Mouse (Mus musculus) layer of hippocampus, postnatal 14 days (tissue): ENCODE measurements around the gene Tmem209. TPM values are rescaled to one million over a fixed set of nuclear protein-coding genes. Genes with fewer than 3 reads are reported as not detected.

ENCODE experiments used
- DNase-seq, 2 experiments: peaks; one replicate each; pipeline ENCODE4 v3.0.0; 2021 to 2022; ENCODE audit warnings: low spot score in 2 of 2, mixed read lengths in 1 of 2
- total RNA-seq, 2 experiments: library from RNA; stranded (reverse); gene quantifications; 2 replicates each; pipeline ENCODE4 v1.2.3; 2021

Gene Tmem209
- total RNA-seq, 2 experiments from 2014 or later = 17.3 to 18.0 TPM

DNA sequence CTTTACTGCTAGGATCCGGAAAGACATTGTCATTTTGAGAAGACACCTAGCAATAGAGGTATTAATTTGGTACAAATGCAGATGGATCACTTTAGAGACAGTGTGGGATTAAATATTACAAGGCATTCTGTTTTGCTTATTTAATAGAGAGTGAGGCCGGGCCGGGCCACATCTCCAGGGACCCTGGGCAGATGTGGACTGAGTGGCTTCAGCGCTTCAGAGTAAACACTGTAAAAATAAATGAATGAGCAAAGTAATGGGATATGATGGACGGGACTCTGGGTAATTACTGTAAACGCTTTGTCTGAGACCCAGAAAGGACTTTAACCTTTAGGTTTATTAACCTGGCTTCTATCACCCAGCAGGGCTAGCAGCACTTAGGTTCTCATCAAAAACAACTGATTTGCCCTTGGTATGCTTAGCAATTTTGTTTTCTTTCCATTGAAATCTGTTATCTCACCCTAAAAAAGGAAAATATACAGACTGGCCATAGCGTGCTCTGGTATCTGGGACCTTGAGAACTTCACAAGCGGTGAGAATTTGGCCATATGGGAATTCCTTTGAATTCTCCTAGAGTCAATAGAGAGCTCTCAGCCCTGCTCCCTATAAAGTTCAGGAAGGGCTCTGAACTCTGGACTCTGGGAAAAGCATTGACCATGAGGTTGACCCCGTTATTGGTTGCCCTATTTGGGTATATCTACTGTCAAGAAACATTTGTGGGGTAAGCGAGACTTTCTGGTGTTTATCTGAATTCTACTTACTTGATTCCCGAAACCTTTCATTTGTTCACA is 31.6 kb upstream of the Tmem209 start, which contains the start of gene Cpa2:
Gene Cpa2, plus strand, starts transcription at position 574 of the 791 bp plus-strand sequence.
- no peak for DNase-seq

DNA sequence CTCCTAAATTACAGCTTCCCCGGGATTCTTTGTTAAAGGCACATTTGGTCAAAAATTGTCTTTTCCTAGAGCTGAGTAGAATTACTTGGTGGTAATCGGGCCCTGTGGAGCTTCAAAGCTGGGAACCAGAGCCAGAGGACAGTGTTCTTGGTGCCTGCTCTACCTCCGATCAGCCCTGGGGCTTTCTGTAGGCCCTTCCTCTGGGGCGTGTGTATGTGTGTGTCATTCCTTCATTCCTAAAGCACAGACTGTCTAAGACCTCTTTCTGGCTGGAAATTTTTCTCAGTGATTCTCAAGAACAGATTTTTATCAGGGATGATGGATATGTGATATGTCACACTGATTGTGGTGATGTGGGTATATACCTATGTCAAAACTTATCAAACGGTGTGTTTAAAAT is 29.2 kb upstream of the Tmem209 start:
- DNase-seq = no peak

DNA sequence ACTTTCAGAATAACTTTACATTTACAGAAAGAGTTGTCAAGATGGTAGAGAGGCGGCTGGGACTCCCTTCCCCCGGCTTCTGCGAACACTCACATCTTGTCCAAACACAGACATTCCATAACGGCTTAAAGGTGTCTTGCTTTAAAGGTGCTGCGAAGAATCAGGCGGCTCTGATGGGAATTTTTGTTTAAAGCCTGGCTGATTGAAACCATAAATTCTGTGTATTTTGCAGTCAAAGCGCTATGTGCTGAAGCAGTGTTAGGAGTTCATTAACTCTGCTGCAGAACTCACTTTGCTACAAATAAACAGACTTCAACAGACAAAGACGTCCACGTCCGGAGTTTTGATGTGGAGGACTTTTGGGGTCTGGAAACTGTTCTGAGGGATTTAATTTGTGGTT is 28.7 kb upstream of the Tmem209 start:
- no peak for DNase-seq

- no peak for DNase-seq
Measured at GRCm38 (mm10) chr6:30535340-30535739, 25.8 kb upstream of the Tmem209 start.

GRCm38 (mm10) chr6:30528800-30529199 is 19.2 kb upstream of the Tmem209 start:
- peak in 1 of 2 experiments; percentile 28 for DNase-seq

DNA sequence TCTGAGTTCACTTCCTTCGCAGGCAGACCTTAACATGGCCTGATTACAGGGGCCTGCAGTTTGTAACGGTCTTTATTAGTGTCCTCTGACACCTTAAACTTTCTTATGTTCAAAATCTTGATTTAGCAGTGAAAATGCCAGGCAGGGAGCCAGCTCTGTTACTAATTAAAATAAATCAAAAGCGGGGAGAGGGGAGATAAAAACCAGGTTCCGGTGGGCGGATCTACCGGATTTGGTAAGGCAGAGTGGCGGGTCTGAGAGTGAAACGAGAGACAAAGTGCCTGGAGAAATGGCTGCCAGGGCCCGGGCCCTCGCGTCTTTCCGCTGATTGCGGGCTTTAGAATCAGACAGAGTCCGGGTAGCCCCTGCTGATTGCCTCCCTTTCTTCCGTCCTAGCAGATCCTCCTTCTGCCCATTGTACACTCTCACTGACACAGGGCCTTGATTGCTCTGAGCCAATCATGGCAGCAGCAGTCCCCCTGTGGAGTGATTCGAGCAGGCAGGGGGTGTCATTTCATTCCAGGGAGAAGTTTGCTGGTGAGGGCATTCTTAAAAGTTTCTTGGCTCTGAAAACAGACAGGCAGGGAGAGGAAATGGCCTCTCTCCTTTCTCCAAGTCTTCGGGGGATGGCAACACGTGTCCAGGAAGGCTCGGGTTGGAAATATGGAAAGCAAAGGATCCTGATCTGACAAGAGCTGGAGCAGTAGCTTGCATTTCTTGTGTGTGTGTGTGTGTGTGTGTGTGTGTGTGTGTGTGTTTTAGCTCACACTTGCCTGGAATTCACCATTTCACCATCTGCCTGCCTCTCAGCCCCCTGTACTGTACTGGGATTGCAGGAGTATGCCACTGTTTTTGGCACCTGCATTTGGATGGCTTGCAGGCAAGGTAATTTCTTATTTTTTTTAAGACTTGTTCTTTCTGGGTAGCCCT is 17.3 kb upstream of the Tmem209 start:
- DNase-seq = peak in 1 of 2 experiments; percentile 21

DNA sequence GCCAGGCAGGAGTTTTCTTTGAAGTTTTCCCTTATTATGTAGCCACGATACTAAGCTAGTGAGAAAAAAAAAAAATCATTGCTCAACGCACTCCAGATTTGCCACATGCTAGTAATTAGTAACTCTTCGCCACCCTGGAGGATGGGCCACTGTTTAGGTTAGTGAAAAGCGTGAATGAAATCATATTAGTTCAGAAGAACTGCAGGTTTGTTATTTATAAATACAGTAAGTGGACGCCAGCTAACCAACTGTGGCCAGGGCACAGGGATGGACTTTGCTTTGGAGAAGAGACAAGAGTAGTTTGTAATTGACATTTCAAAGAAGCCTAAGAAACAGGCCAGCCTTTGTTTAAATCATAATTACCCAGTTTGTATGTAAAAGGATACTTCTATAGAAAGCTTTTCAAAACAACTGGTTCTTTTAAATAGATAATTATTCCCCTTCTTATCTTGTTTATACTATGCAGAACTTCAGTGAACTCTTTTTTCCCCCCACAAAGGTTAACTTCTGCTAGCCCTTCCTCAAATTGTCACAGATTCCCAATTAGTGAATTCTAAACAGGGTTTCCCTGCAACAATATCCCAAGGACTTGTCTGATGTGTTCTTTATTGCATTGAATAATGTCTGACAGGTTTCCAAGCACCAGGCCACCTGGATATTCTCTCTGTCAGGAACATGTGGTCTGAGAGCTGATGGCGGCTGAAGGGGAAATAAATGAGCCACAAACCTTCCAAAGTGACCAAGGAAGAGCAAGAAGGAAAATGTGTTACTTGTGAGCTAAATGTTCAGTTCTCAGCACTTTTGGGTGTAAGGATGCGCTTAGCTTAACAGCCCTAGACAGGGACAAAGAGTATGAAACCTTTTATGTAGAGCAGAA is 16.1 kb upstream of the Tmem209 start:
- DNase-seq = no peak

GRCm38 (mm10) chr6:30520400-30520799 is 10.8 kb upstream of the Tmem209 start:
- DNase-seq = no peak

- no peak for DNase-seq
Measured at GRCm38 (mm10) chr6:30514242-30514641, 4.7 kb upstream of the Tmem209 start.

DNA sequence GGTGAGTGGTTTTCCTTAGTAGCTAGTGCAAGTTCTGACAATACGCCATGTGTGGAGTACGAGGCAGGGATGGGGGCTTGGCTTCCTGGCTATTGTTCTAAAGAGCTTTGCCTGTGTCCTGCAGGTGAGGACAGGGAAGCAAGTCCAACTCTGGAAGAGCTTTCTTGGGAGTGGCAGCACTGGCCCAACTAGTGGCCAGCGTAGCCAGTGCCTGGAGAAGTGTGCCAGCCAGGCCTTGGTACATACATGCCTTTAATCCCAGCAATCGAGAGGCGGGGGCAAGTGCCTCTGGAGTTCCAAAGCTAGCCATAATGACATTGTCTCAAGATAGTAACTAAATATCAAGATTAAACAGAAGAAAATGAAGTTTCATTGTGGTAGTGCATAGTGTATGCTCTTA is 708 bp upstream of the Tmem209 start:
- DNase-seq = no peak

- no peak for DNase-seq
Measured at GRCm38 (mm10) chr6:30508824-30509223, 759 bp downstream of the Tmem209 start.

GRCm38 (mm10) chr6:30499049-30499448 is 10.5 kb downstream of the Tmem209 start:
- no peak for DNase-seq

DNA sequence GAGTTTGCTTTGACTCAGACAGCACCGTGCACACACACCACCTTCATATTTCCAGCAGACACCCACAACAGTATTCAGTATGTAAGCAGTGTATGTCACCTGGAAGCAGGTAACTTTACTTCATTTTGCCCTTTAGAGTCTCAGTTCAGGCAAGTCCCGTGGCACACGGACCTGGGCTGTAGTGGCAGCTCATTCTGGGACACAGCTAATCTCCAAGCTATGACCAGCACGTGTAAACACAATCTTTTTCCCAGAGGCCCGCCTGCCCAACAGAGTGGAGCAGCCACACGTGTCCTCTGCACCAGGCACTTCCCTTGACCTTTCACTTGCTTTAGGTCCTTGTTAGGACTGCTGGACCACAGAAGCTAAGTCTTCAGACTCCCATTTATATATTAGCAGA is 23.1 kb downstream of the Tmem209 start:
- DNase-seq = no peak

- DNase-seq = no peak
Measured at GRCm38 (mm10) chr6:30482908-30483307, 26.7 kb downstream of the Tmem209 start.

- DNase-seq = no peak
Measured at GRCm38 (mm10) chr6:30479418-30479817, 30.2 kb downstream of the Tmem209 start.

DNA sequence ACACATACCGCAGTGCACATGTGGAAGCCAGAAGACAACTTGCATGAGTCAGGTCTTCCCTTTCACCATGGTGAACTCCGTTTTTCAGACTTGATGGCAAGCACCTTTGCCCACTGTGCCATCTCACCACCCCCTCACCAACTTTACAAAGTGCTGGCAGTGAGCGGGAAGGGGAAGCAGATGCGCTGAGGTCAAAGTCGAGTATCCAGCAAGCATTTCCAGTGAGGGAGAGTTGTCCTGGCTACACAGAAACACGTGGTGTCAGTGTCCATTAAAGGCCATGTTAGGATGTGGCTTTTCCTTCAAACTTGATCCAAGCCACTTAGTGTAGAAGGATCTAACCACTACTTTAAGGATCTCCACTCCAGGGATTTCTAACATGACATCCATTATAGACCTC is 31.8 kb downstream of the Tmem209 start:
- no peak for DNase-seq

- DNase-seq = peak in 1 of 2 experiments; percentile 44
Measured at GRCm38 (mm10) chr6:30477210-30477714, 32.3 kb downstream of the Tmem209 start.

- peak in 1 of 2 experiments; percentile 58 for DNase-seq
Measured at GRCm38 (mm10) chr6:30476025-30476765, 33.4 kb downstream of the Tmem209 start.

DNA sequence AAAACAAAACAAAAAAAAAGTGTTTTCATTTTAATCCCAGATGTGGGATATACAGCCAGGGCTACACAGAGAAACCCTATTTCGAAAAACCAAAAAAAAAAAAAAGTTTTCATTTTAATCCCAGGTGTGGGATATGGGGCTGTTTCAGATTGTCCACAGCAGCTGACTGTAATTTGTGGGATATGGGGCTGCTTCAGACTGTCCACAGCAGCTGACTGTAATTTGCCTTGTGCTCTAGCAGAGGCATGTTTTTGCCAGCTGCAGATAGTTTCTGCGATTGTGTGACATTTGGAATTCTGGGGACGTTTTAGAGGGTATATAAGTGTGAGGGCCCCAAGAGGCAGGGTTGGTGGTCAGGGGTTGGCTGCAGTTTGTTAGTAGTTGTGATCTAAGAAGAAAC is 37.9 kb downstream of the Tmem209 start:
- no peak for DNase-seq

GRCm38 (mm10) chr6:30469370-30469769 is 40.2 kb downstream of the Tmem209 start:
- DNase-seq = peak in 1 of 2 experiments; percentile 47
